Mouse (Mus musculus) right cerebral cortex, postnatal 36 days (tissue): ENCODE measurements around the gene A030005K14Rik.
A peak's percentile ranks its signal among the peaks of the same experiment; 100 is the strongest.

ENCODE experiments used
- DNase-seq, 2 experiments: peaks; one replicate each; pipeline ENCODE4 v3.0.0; 2022; ENCODE audit warnings: low spot score in 2 of 2, mixed read lengths in 1 of 2

The A030005K14Rik gene

DNA sequence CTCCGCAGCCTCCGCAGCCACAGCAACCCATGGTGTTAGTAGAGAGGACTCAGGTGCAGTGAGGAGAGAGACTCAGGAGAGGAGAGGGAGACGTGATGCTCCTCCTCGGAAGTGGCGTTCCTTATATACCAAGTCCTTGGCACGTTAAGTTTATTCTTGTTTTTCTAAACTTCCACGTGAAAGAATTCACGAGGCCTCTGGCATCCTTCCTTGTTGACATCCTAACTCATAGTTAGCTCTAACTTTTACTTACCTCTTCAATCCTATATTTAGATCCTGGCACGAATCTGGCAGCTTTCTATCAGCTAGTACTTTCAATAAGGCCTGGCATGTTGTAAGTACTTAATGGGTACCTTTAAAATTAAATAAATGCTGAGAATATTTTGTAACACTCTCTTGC lies at the start of gene A030005K14Rik:
Gene A030005K14Rik (minus strand): TSS at position 101 of the 400 bp plus-strand sequence.
- DNase-seq = no peak

DNA sequence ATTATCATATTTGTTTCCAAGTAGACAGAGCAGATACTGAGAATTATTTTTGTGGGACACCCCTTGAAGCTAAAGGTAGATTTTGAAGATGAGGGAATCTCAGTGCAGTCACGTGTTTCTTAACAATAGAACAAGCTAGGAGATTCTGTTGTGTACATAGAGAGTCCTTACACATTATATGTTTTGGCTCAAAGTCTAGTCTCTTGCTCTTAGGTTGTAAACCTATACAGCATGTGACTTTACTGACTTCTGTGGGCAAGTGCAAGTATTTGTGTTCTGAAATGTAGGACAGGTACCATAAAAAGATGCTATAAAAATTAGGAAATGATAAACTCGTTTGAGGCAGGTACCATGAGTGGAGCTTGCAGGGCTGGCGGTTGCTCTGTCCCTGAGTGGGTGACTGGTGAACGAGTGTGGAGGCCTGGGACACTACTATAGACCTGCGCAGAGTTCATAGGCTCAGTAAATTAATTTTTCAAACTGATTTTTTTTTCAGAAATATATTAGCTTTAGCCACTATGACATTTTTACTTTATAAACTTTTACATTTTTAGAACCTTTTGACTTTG lies 48.3 kb upstream of the A030005K14Rik start:
- DNase-seq = no peak

DNA sequence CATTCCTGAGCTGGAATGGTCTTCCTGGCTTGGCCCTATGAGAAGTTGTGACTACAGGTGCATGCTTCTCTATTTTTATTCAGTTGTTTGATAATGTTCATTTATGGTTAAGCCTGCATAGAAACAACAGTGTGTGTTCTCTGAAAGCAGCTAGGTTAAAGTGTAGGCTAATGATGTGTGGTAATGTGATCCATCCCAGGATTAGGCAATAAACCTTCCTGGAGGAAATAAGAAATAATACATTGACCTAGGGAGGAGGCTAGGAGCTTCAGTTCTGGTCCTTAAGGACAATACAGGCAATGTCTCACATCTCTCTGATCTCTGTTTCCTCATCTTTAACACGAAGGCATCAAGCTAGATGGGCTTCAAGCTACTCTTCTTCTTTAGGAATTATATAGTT lies 46.3 kb upstream of the A030005K14Rik start:
- DNase-seq = no peak

DNA sequence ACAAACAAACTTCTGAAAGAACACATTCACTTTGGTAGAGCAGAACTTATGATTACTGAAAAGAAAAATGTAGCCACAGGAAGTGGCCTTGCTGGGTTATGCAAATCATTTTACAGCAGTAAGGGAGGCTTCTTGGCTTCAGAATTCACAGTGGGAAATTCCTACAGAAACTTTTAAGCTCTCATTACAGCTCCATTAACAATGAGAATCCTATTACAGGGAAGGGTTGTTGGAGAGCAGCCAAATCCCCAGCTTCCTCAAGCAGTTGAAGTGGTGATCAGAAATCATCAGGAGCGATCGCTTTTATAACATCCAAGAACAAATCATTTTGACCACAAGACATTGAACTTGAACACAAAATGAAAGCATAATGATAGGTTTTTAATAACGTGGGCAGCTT lies 42.7 kb upstream of the A030005K14Rik start:
- DNase-seq = no peak

DNA sequence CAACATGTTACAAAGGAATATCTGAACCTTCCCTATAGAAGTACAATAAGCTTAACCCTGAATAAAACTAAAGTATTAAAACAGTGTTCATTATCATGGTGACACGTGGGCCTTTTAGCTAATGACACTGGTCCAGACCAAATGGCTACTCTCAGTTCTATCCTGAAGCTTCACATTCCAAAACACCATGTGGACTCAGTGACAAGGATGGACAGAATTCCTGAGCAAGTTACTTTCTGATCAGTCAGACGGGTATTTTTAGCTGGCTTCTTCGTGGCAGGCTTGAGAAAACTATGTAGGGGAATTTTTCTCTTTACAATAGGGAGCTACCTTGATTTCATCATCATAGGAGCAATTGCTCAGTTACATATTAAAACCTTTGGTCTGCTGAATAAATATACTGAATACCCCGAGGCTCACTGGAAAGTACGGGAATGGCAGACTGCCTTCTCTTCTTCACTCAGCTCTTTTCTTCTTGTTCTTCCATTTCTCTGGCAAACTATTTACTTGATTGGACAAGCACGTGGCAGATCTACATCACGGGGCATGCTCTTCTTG lies 40.5 kb upstream of the A030005K14Rik start:
- no peak for DNase-seq

DNA sequence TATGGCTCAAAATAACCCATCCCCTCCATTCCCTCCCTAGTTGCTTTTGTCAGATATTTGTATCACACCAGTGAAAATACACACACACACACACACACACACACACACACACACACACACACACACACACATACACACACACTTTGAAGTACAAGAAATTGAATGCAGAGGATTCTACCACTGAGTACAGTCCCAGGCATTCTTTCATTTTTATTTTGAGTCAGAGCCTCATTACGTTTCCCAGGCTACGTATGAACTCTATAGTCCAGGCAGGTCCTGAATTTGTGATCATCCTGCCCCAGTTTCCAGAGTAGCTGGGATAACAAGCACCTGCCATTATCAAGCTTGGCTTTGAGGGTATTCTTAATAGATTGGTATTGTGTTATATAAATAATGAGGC lies 40.0 kb upstream of the A030005K14Rik start:
- no peak for DNase-seq

DNA sequence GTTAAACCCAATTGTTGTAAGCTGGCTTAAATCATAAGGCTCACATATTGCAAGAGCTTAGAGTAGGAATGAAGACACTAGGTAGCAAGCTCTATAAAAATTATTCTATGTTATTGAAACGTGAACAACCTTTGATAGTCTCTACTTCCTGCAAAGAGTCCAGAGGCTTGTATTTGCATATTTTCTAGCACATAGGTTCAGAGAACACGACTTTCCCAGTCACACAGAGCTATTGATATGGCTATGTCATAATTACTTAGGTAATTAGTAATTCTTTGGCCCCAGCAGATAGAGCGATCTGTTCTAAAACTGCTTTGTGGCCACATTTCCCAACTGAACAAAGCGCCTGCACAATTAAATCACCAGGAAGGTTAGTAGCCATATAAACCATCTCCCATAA lies 37.8 kb upstream of the A030005K14Rik start:
- no peak for DNase-seq

DNA sequence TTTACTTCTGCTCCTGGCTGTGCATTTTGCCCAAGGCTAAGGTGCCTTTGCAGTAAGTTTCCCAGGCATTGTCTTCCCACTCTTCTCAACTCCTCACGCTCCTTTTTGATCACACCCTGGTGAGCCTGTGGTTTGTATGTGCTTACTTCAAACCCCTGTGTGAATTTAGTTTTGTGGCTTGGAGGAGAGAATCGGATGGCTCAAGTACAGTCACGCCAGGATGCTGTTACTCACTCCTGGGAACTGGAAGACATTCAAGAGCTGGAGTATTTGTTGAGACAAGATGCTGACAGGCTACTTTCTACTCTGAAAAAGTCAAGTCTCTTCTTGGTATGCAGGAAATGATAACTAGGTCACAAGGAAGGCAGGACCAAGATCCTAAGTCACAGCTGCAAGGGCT lies 32.1 kb upstream of the A030005K14Rik start:
- no peak for DNase-seq

DNA sequence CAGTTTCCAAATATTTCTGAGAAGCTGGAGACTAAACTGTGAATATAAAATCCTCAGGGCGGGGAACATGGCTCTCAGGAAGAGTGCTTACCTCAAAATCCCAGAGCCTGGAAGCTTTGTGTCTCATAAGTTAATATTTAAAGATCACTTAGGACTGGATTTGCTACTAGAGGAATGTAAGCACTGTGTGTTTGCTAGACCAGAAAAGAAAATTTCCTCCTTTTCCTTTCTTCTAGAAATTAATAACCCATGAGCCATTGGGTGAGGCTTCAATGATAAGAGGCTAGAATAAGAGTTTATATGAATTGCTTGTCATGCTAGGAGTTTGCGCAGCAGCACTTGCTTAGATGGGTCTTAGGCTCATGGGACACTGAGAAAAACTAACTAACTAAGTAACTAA lies 25.6 kb upstream of the A030005K14Rik start:
- no peak for DNase-seq

DNA sequence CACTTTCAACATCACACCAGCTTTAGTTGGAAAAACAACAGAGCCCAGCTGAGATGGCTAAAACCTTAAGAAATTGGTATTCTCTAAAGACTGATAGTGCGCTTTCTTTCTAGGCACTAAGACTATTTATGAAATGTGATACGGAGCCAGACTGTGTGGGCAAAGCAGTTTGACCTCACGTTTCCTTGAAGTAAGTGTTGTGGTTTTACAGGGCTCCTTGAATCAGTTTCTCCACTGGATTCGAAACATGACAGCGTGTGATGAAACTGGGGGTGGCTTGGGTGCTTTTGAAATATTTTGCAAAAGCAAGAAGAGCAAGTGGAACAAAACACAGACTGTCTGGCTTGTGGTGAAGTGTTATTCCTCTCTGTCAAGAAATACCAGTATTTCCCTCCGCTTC lies 17.8 kb upstream of the A030005K14Rik start:
- no peak for DNase-seq

DNA sequence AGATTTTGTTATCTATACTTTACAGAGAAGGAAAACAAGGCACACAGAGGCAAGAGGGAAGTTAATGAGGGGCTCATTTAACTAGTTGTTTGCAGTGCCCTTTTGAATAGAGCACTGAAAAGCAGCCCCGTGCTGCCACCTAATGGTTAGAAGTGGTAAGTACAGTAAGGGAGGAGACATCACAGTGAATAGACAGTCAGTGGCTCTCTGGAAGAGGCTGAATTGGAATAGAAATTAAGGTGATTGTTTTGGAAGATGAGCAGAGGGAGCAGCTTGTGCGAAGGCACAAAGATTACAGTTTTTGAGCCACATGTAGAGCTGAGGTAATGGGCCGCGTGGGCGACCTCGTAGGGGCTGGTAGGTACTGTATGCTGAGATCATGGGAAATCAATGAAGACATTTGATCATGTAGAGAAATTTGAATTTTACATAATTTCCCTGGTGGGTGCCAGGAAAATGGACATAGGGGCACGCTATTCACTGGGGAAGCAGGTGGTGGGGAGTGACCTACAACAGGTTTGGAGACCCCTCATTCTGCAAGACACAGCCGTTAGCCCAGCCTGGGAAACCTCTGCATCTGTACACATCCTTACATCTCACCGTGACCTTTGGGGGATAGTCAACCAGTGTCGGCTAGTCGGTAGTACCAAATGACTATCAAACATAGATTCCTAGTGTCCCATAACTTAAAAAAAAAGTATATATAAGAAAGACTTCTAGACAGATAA lies 17.2 kb upstream of the A030005K14Rik start:
- DNase-seq = no peak

DNA sequence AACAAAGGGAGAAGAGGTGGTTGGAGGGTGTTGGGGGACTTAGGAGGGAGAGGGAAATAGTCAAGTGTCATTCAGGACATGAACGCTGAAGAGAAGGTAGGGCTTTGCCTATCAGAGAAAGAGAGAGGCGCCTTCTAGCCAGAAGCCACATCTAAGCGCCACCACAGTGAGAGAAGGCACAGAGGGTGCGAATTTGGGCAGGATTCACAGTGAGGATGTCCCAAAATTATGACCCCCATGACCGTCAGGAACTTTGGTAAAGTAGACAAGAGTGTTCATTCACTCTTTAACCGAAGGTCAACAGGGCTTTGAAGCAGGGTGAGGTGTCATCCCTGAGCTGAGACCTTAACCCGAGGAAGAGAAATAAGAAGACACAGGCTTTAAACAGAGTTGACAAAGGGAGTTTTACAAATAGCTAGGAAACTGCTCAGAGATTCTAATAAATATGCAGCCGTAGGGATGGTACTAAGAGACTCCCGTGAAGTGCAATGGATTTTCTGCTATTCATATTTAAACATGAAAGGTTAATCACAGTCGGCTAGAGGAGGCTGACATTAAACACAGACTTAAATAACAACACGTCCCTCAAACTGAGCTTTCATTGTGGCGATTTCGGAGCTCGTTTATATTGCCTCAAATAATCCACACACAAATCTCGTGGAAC lies 16.5 kb upstream of the A030005K14Rik start:
- DNase-seq = no peak

DNA sequence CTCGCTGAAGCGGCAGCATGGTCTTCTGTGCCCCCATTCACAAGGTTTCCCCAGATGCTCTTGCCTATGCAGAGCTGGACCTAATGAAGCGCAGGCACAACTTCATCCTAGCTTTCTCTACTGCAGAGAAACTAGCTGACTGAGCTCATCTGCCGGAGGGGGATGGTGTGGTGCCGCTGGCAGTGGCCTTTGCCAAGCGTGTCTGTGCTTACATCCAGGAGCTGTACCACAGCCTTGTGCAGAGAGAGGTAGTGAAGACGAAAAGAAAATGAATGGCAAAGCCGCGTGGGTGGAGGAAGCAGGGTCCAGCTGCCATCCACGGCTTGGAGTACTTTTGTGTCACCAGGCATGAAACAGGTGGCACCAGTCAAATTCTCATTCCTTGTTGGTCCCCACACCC lies 8.0 kb upstream of the A030005K14Rik start:
- DNase-seq = no peak

DNA sequence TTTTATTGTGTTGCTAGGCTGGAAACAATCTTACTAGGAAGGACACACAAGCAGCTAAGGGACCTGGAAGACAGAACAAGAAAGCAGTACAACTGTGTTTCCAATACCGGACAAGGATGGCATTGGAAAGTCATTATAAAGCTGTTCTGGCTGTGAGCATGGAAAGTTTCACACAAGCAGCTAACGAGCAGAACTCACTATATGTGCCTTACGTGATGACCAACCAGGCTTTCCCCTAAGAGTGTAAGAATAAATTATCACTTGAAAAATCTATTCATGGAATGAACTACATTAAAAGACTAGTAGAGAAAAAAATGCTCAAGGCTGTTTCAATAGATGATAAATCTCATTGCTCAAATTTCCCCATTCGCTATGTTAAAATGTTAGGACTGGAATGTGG lies 7.4 kb upstream of the A030005K14Rik start:
- no peak for DNase-seq

DNA sequence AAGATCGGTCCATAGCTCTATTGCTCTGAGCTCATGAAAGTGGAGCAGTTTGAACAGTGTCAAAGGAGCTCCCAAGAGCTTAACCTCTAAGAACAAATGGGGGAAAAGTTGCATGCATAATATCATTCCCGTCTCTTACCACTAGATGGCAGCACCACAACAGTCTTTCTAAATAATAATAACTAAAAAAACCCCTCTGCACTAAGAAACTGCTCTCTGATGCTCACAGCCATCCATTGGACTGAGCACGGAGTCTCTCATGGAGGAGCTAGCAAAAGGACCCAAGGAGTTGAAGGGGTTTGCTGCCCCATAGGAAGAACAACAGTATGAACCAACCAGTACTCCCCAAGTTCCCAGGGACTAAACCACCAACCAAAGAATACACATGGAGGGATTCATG lies 5.7 kb upstream of the A030005K14Rik start:
- DNase-seq = no peak

DNA sequence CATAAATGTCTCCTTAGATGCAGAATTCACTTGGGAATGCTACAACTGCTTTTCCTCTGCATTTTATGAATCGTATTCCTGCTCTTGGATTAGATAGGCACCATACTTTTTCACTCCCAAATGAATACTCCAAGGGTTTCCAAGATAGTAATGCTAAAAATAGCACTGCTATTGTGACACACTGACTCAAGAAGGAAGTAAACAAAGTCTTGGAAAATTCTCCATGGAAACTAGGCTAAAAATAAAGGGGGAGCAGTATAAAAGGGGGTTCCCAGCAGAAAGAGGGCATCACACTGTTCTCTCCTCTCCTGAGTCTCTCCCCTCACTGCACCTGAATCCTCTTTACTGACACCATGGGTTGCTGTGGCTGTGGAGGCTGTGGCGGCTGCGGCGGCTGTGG lies 1.5 kb upstream of the A030005K14Rik start, which contains the start of gene Krtap28-13:
Gene Krtap28-13 (plus strand): TSS at position 288 of the 400 bp plus-strand sequence.
- no peak for DNase-seq

DNA sequence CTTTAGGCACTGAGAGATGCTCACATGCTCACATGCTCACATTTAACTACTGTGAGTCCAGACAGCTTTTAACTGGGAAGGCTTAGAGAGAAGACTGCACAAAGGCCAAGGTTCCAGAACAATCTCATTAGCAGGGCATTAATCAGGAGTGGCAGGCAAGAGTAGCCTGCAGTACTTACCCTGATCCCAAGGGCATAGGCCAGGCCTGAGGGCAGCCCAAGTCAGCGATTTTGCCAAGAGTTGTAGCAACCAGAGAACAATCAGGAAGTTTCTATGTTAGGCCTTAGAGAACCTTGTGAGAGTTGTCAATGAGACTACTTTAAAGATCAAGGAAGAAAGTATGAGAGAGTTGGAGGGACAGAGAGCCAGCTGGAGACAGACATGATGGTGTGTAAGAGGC lies 697 bp downstream of the A030005K14Rik start:
- DNase-seq = no peak

DNA sequence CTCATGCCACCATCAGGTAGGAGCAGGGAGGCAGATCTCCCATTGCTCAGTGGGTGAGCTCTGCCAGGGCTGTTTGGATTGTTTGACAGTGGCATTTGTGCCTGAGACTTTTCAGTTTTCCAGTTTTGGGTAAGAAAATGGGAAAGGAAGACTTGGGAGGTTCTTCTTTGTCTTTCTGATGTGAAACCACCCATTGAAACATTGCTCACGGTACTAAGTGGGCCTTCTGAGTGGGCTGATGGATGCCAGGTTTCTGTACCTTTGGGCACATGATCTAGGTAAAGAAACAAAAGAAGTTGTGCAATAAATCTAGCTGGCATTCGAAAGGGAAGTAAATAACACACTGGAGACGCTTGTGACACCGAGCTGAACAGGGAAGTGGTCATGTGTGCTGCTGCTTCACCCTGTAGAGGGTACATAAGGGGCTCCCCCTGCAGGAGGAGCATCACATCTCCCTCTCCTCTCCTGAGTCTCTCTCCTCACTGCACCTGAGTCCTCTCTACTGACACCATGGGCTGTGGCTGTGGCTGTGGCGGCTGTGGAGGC lies 14.2 kb downstream of the A030005K14Rik start, which contains the start of gene Gm47969:
Gene Gm47969 (plus strand): TSS at position 51 of the 546 bp plus-strand sequence.
- no peak for DNase-seq

DNA sequence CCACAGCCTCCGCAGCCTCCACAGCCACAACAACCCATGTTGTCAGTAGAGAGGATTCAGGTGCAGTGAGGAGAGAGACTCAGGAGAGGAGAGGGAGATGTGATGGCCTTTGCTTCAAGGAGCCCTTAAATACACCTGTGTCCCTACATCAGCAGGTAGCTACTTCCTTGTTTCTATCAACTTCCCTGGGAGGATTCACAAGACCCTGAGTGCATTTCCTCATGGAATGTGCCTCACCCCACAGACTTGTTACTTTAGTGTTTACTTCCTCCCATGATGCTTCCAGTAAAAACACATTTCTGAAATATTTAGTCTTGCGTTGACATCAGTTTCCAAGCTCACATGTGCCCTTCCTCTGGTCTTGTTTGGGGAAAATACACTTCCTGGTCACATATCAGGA lies 16.8 kb downstream of the A030005K14Rik start, which contains the start of gene Krtap28-10:
Gene Krtap28-10 (minus strand): TSS at position 101 of the 400 bp plus-strand sequence.
- no peak for DNase-seq

DNA sequence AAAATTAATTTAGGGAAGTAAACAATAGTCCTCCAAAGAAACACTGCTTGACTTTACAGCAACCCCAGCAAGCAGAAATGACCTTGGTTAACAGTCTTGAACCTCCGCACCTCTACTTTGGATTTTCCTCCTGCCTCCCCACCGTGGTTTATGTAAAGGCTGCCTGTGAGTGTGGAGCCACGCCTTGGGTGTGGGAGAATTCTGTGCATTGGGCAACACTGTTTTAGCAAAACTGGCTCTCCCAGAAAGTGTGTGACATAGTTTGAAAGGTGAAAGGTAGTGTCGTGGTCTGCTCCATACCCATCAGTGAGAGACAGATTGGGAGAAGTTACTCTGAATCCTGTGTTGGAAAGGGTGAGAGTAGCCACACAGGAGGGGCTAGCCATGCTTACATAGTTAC lies 20.1 kb downstream of the A030005K14Rik start:
- no peak for DNase-seq

DNA sequence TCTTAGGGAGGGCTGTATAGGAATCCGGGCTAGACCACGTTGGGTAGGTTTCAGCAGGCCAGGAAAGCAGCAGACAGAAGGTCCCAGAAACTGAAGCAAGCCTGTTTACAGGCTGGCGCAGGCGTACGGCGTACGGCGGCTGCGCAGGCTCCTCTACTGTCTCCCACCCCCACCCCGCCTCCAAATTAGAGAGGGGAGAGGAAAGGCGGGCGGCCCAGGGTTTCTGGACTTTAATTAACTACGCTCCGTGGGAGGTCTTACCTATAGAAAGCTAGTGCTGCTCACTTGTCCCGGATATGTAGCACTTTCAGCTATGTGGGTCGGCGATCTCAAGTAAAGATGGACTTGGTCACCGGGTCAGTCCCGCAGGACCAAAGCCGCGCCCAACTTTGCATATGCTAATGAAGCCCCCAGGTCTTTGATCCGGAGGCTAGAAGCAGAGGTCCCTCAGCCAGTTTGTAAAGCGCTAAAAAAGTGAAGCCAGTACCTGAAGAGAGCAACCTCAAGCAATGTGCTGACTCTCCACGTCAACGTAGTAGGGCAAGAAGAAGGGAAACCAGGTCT lies 21.0 kb downstream of the A030005K14Rik start, which contains the start of gene Slc19a3:
Gene Slc19a3 (minus strand): TSS at position 340 of the 564 bp plus-strand sequence.
- DNase-seq = peak; percentile 16
